Mouse (Mus musculus) small intestine, adult 2 months (tissue): ENCODE data around the gene Hyou1. TPM values are rescaled to one million over a fixed set of nuclear protein-coding genes. Genes with fewer than 3 reads are reported as not detected.
"Not testable (repeated sequence)": the region's sequence is repeated elsewhere in the genome, so short reads cannot be mapped to it uniquely, and the experiment has no call there.

Experiments used
- H3K27ac ChIP-seq: fragments of 200-500 bp; 2 replicates; pipeline ENCODE4 v1.5.1; 2012; ENCODE audit warnings: low read depth, low read length, control low read depth, inconsistent platforms; ENCODE audit not compliant: insufficient read depth
- H3K27me3 ChIP-seq: fragments of 200-500 bp; 2 replicates; pipeline ENCODE4 v1.6.1; 2012; ENCODE audit warnings: mild to moderate bottlenecking, moderate library complexity, low read length, inconsistent platforms; ENCODE audit not compliant: control insufficient read depth, insufficient read depth
- H3K36me3 ChIP-seq: fragments of 200-500 bp; 2 replicates; pipeline ENCODE4 v1.6.1; 2012; ENCODE audit warnings: mild to moderate bottlenecking, low read length, control low read depth, inconsistent platforms; ENCODE audit not compliant: control insufficient read depth, insufficient read depth
- H3K4me1 ChIP-seq: fragments of 200-500 bp; 2 replicates; pipeline ENCODE4 v1.6.1; 2012; ENCODE audit warnings: low read length, inconsistent platforms, mixed read lengths; ENCODE audit not compliant: control insufficient read depth, insufficient read depth, insufficient read length
- H3K4me3 ChIP-seq: fragments of 200-500 bp; 2 replicates; pipeline ENCODE4 v1.5.1; 2012; ENCODE audit warnings: low read depth, mild to moderate bottlenecking, control low read depth, inconsistent platforms, low read length, moderate library complexity
- CTCF ChIP-seq: fragments of 200-500 bp; IDR thresholded peaks from 2 replicates; pipeline ENCODE4 v1.5.1; 2012; ENCODE audit warnings: low read depth, mild to moderate bottlenecking, control low read depth, inconsistent platforms, low read length, moderate library complexity, mixed read lengths; ENCODE audit not compliant: insufficient replicate concordance, insufficient read length; ENCODE audit errors: extremely low read depth
- POLR2A ChIP-seq: fragments of 200-500 bp; IDR thresholded peaks from 2 replicates; pipeline ENCODE4 v1.6.1; 2012; ENCODE audit warnings: low read depth, mild to moderate bottlenecking, control low read depth, inconsistent platforms, low read length, moderate library complexity
- WGBS: fragments of 180-500 bp; shearing (Covaris S2); methylation state at CpG from one replicate; pipeline ENCODE4 v1.1.7; 2018; 5-methylcytosine and 5-hydroxymethylcytosine counted together
- polyA plus RNA-seq: library from polyadenylated mRNA; depleted of rRNA; stranded (reverse); fragments of >200 nt; gene quantifications from 2 replicates; pipeline ENCODE4 v1.2.3, GENCODE M21; 2012; rRNA removed

Hyou1 gene
- polyA plus RNA-seq = 34.3 and 38.3 TPM in 2 replicates

DNA sequence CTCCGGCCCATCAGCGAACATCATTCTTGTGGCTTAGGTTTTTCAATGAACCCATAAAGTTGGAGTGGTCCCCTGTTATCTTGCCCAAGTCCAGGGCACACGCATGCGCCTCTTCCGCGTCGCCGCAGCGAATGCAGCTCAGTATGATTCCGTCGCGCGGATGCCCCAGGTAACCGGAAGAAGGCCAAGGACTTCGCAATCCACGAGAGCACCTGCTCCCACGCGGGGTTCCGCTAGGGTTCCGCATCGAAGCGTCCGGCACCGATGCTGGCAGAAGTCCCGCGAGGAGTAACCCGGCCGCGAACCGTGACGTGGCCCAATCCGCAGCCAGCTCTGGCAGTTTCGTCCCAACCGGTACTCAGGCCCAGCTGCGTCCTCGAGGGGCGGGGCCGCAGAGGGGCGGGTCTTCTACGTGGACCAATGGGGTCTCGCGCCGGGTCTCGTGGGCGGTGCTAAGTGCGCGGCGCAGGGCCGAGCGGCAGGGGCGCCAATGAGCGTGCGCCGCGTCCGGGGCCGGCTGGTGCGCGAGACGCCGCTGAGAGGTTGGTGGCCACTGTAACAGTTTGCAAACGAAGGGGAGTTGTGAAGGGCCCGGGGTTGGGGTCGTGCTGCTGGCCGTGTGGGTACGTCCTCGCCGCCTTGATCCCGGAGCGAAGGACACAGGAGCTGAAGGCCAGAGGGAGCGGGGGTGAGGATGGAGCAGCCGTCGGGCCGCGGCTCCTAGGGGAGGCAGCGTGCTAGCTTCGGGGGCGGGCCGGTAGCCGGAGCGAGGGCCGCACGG, at the start of gene Hyou1:
Gene Hyou1, plus strand, starts transcription at position 437 of the 781 bp plus-strand sequence.
- no peaks in the 10 kb centered on the region for H3K27me3 ChIP-seq
- TF ChIP-seq POLR2A (peak; percentile 88), CTCF (no peak)
- H3K27ac ChIP-seq = peak within 1 kb of the TSS; percentile 83
- H3K4me1 ChIP-seq = peaks cover 3% of the 10 kb centered on the region; the same call in 1 of the 2 replicates
- H3K4me3 ChIP-seq = peak within 1 kb of the TSS; percentile 83
- peaks cover 30% of the 10 kb centered on the region for H3K36me3 ChIP-seq
- under 1% methylated on average over 83 of the region's 83 CpGs for WGBS

GRCm38 (mm10) chr9:44330736-44331135, 48.6 kb upstream of the Hyou1 start:
- no peak overlapping the region for H3K27ac ChIP-seq
- H3K4me1 ChIP-seq = peaks cover 5% of the 10 kb centered on the region; the same call in 1 of the 2 replicates
- no peaks in the 10 kb centered on the region for H3K27me3 ChIP-seq
- no peak overlapping the region for H3K4me3 ChIP-seq
- 32% methylated on average over 6 of the region's 6 CpGs for WGBS
- H3K36me3 ChIP-seq = peaks cover 22% of the 10 kb centered on the region
- TF ChIP-seq POLR2A = no peak
- no peak for TF ChIP-seq CTCF

- H3K27me3 ChIP-seq = no peaks in the 10 kb centered on the region
- H3K4me1 ChIP-seq = peaks cover 2% of the 10 kb centered on the region
- 94% methylated on average over 13 of the region's 13 CpGs for WGBS
- TF ChIP-seq POLR2A = no peak
- no peak for TF ChIP-seq CTCF
- H3K4me3 ChIP-seq = no peak overlapping the region
- H3K27ac ChIP-seq = no peak overlapping the region
- H3K36me3 ChIP-seq = peaks cover 25% of the 10 kb centered on the region
Observed at GRCm38 (mm10) chr9:44332918-44333638, 46.2 kb upstream of the Hyou1 start.

GRCm38 (mm10) chr9:44334396-44335330, 44.6 kb upstream of the Hyou1 start, which contains the start of gene H2afx:
Gene H2afx, plus strand, starts transcription at chr9:44334694.
- Histone ChIP-seq H3K36me3 (peaks cover 25% of the 10 kb centered on the region), H3K4me1 (peaks cover 2% of the 10 kb centered on the region; the same call in 1 of the 2 replicates), H3K27ac (peak within 1 kb of the TSS; percentile 74), H3K27me3 (no peaks in the 10 kb centered on the region), H3K4me3 (peak within 1 kb of the TSS; percentile 75)
- WGBS = under 1% methylated on average over 91 of the region's 91 CpGs
- TF ChIP-seq POLR2A (peak; percentile 100), CTCF (peak; percentile 36; the same call in 1 of the 2 replicates)

DNA sequence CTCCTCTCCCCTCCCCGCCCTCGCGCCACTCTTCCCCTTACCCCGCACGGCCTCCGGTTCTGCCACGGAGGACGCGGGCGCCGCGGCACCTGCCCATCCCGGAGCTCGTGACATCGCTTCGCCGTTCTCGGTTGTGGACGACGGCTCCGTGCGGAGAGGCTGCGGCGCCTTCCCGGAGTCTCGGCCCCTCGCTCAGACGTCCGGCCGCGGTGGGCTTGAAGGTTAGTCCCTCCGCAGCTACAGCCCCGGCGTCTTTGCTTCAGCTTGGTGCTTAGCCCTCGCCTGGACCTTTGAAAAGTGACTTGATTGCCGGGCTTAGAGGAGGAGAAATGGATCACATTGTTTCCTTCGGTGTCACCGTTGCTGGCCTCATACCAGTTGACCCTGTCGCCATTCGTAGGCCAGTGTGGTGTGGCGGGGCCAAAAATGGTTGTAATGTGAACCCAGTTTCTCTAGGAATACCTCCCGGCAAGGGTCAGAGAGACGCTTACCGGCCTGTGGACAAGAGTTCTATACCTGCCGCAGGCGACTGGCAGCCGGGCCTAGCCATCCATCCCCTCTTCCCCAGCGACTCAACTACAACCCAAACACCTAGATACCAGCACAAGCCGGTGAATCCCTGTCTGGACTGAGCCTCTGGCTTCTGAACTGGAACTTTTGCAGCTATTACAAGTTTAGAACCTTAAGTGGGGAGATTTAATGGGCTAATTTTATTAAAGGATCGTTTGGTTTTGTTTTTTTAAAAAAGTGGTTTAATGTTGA, 43.8 kb upstream of the Hyou1 start:
- Histone ChIP-seq H3K4me3 (peak overlapping the region; percentile 75), H3K4me1 (peaks cover 2% of the 10 kb centered on the region; the same call in 1 of the 2 replicates), H3K27me3 (no peaks in the 10 kb centered on the region), H3K27ac (peak overlapping the region; percentile 74), H3K36me3 (peaks cover 26% of the 10 kb centered on the region)
- TF ChIP-seq POLR2A (no peak; the same call in 1 of the 2 replicates), CTCF (no peak)
- WGBS = under 1% methylated on average over 50 of the region's 50 CpGs

DNA sequence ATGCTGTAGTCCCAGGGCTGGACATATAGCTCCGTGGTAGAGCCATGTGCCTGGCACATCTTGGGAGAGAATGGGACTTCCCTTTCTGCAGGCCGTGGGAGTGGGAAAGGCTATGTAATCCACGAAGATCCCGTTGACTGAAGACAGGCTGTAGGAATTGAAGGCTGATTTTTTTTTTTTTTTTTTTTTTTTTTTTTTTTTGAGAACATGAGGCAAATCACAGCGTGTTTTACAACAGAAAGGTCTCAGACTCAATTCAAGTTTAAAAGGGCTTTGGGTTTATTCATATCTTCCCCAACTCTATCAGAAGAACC, 43.2 kb upstream of the Hyou1 start:
- TF ChIP-seq CTCF (no peak), POLR2A (no peak)
- H3K4me3 ChIP-seq = peak overlapping the region; percentile 75
- H3K36me3 ChIP-seq = peaks cover 26% of the 10 kb centered on the region
- no peak overlapping the region for H3K27ac ChIP-seq
- peaks cover 2% of the 10 kb centered on the region; the same call in 1 of the 2 replicates for H3K4me1 ChIP-seq
- 4% methylated on average over 5 of the region's 5 CpGs for WGBS
- H3K27me3 ChIP-seq = no peaks in the 10 kb centered on the region

DNA sequence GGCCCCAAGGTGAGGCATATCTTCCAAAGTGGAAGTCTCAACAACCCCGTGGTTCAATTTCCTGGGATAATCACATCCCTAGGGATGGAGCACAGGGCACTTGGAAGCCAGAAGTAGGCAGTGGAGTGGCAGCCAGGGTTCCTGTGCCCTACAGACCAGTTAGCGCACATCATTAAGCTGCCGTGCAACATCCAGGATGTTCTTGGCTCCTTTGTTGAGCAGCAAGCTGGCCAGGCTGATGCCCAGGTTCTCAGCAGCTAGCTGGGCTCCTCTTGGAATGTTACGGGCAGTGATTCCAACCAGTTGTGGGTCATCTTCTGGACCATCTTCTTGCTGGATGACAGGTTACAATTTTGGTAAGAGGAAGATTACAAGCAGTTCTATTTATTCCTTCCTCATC, 42.8 kb upstream of the Hyou1 start:
- Histone ChIP-seq H3K36me3 (peaks cover 24% of the 10 kb centered on the region), H3K4me3 (peak overlapping the region; percentile 35)
- WGBS = 28% methylated on average over 4 of the region's 4 CpGs

More for the DNA sequence above, 42.8 kb upstream of the Hyou1 start:
- H3K27me3 ChIP-seq, H3K27ac ChIP-seq, H3K4me1 ChIP-seq: not testable (repeated sequence)
